Mouse (Mus musculus) E14TG2a.4 (cell line): ENCODE measurements around the gene Tmem167b.

Source experiments
- CTCF ChIP-seq: conservative IDR thresholded peaks from 2 replicates; pipeline ENCODE4 v1.5.1; 2014; ENCODE audit warnings: low read length
- NANOG ChIP-seq: IDR thresholded peaks from 2 replicates; pipeline ENCODE4 v1.6.1; 2014; ENCODE audit warnings: borderline replicate concordance, low read length, mixed read lengths
- POU5F1 ChIP-seq: IDR thresholded peaks from 2 replicates; pipeline ENCODE4 v1.6.1; 2014; ENCODE audit warnings: low read length, borderline replicate concordance

DNA sequence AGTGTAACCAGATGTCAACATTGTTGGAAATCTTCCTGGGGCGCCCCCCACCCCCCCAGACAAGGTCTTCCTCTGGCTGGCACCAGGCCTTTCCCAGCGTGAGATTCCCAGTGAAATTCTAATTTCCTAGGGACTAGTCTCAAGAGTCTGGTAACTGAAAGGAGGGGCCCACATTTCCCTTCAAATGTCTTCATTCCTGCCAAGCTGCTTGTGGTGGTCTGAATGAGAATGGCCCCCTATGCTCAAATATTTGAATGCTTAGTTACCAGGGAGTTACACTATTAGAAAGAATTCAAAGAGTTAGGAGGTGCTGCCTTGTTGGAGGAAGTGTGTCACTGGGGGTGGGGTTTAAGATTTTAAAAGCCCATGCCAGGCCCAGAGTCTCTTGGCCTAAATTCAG, 26.2 kb upstream of the Tmem167b start:
- TF ChIP-seq CTCF: no peak
- no peak for TF ChIP-seq POU5F1
- TF ChIP-seq NANOG: no peak
